Mouse (Mus musculus): Measurements from ENCODE around the gene Pgap2. TPM values are rescaled to one million over a fixed set of nuclear protein-coding genes. Genes with fewer than 3 reads are reported as not detected.

The Pgap2 gene
- total RNA-seq, 2 experiments from 2014 or later, result 27.1 to 29.1 TPM

- peak; percentile 93 to 94 for DNase-seq
Observed at GRCm38 (mm10) chr7:102267113-102267579, 57.1 kb downstream of the Pgap2 start.

- peak; percentile 50 to 56 for DNase-seq
Observed at GRCm38 (mm10) chr7:102267601-102268394, 57.8 kb downstream of the Pgap2 start, which contains the start of gene Stim1. TSS of gene Stim1 (plus strand) at chr7:102267806.

GRCm38 (mm10) chr7:102268395-102268748 lies 58.4 kb downstream of the Pgap2 start:
- DNase-seq, result no peak

GRCm38 (mm10) chr7:102272422-102272948 lies 62.5 kb downstream of the Pgap2 start:
- no peak for DNase-seq

- DNase-seq, result no peak
Observed at GRCm38 (mm10) chr7:102281403-102281802, 71.4 kb downstream of the Pgap2 start.

- DNase-seq, result no peak
Observed at GRCm38 (mm10) chr7:102282261-102282660, 72.3 kb downstream of the Pgap2 start.

Other genes starting within 250 kb of the Pgap2 start
- gene Il18bp, start 191.5 kb upstream of the Pgap2 start, total RNA-seq (2021), result 10 to 100 TPM in 1 of 2 experiments, 1 to 10 TPM in 1; 7.8 to 11.0 TPM
- 10 to 100 TPM; 39.5 to 51.6 TPM for gene Rnf121, start 144.7 kb upstream of the Pgap2 start, total RNA-seq (2021)
- gene Xndc1, start 144.7 kb upstream of the Pgap2 start, total RNA-seq (2021), result 10 to 100 TPM; 27.5 to 30.0 TPM
- 1 to 10 TPM; 2.2 to 2.4 TPM for gene Xntrpc, start 144.5 kb upstream of the Pgap2 start, total RNA-seq (2021)
- gene Trpc2, start 127.1 kb upstream of the Pgap2 start, total RNA-seq (2021), result 1 to 10 TPM; 1.4 to 2.5 TPM
- not detected for gene Art1, start 108.5 kb upstream of the Pgap2 start, total RNA-seq (2021)
- gene Art5, start 100.7 kb upstream of the Pgap2 start, total RNA-seq (2021), result not detected
- not detected for gene Chrna10, start 93.4 kb upstream of the Pgap2 start, total RNA-seq (2021)
- gene Nup98, start within 50 bp of the Pgap2 start, total RNA-seq (2021), result 10 to 100 TPM; 38.8 to 44.9 TPM
- 10 to 100 TPM; 23.9 to 29.4 TPM for gene Rhog, start 45.8 kb downstream of the Pgap2 start, total RNA-seq (2021)
- gene Stim1, start 57.6 kb downstream of the Pgap2 start, total RNA-seq (2021), result 10 to 100 TPM; 66.1 to 67.8 TPM
- 10 to 100 TPM in 1 of 2 experiments, 1 to 10 TPM in 1; 9.8 to 11.4 TPM for gene Rrm1, start 231.5 kb downstream of the Pgap2 start, total RNA-seq (2021)

Measured in layer of hippocampus, postnatal 36 days (tissue).